Mouse (Mus musculus) spleen, postnatal 4 days (tissue): ENCODE data around the gene Axl.

Experiments used
- DNase-seq, 2 experiments: peaks; one replicate each; pipeline ENCODE4 v3.0.0; 2022; ENCODE audit warnings: low spot score in 2 of 2

The Axl gene

GRCm38 (mm10) chr7:25710519-25711130 lies 77.9 kb downstream of the Axl start:
- no peak for DNase-seq

GRCm38 (mm10) chr7:25709961-25710360 lies 78.5 kb downstream of the Axl start:
- DNase-seq: peak in 1 of 2 experiments; percentile 63

DNA sequence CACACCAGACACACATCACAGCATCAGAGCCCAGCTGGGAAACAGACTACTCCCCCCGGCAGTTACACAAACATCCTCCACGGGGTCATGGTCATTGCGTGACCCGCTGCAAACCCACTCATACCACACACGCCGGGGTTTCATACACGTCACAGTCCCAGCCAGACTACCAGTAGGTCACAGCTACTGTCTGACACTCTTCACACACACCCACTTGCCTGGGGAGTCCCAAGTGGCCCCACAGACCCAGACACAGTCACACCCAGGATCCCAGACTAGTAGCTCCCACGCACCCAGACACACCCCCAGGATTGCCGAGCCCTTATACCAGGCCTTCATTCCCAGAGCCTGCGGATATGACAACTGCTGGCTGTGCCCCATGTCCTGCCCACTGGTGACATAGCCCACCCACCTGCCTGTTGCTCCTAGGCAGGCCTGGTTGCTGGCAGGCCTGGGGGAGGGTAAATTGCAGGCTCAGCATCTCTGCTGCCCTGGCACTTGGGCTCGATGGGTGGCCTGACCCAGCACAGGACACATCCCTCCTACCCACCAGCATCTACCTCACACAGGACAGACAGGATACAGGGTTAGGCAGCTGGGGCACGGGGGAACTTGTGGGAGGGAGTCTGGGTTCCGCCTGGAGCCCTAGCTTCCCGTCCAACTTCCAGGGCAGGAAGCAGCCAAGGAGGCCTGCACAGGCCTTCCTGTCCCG lies 80.8 kb downstream of the Axl start:
- DNase-seq: peak in 1 of 2 experiments; percentile 64
